Mouse (Mus musculus): ENCODE data around the gene Mrpl42.

Gene Mrpl42

GRCm38 (mm10) chr10:95458050-95458806, 43.5 kb downstream of the Mrpl42 start:
- no peak for DNase-seq (ENCODE audit: low spot score in 2 of 2)

DNA sequence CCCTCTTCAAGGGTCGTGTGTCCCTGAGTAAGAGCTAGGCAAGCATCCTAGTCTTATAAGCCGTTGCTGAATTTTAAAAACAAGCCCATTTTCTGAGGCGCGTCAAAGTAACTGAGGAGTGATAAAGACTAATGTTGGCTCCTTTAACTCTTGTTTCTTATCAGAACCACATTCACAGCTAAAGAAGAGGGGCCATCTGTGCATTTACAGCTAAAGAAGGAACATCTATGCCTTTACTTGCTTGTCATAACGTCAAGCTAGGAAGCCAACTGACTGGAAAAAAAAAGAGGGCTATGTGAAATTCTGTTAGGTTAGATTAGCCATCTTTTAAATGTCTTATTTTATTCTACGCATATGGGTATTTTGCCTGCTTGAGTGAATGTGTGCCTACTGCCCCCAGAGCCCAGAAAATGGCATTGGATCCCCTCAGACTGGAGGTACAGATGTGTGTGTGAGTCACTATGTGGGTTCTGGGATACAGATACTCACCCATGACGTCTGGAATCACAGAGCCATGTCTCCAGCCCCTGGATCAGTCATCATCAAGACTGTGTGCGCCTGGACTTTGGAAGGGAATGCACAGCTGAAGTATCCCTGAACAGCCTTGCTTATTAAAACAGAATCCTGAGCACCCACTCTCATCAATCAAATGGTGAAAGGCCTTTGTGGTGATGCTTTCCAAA, 44.2 kb downstream of the Mrpl42 start:
- DNase-seq (ENCODE audit: low spot score in 2 of 2) = no peak

- no peak for DNase-seq (ENCODE audit: low spot score in 2 of 2)
Measured at GRCm38 (mm10) chr10:95456103-95456502, 45.6 kb downstream of the Mrpl42 start.

DNA sequence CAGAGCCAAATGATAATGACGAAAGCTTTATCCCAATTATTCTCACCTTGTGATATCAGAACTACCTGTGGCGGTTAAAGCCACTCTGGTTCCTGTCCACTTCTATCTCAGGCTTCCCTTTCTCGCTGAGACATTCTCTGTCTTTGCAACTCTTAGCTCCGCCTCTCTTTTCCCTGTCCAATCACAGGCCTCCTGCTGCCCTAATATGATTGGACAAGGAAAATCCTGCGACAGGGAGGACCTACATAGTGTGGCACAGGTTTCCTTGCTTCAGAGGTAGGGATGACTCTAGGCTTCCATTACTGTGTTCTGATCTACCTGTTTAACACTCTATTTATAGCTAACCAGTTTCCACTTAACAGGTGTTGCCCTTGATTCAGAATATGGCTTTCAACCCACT, 48.5 kb downstream of the Mrpl42 start:
- DNase-seq (ENCODE audit: low spot score in 2 of 2) = no peak

- DNase-seq (ENCODE audit: low spot score in 2 of 2) = no peak
Measured at GRCm38 (mm10) chr10:95449033-95449432, 52.7 kb downstream of the Mrpl42 start.

GRCm38 (mm10) chr10:95447954-95448353, 53.8 kb downstream of the Mrpl42 start:
- DNase-seq (ENCODE audit: low spot score in 2 of 2) = no peak

DNA sequence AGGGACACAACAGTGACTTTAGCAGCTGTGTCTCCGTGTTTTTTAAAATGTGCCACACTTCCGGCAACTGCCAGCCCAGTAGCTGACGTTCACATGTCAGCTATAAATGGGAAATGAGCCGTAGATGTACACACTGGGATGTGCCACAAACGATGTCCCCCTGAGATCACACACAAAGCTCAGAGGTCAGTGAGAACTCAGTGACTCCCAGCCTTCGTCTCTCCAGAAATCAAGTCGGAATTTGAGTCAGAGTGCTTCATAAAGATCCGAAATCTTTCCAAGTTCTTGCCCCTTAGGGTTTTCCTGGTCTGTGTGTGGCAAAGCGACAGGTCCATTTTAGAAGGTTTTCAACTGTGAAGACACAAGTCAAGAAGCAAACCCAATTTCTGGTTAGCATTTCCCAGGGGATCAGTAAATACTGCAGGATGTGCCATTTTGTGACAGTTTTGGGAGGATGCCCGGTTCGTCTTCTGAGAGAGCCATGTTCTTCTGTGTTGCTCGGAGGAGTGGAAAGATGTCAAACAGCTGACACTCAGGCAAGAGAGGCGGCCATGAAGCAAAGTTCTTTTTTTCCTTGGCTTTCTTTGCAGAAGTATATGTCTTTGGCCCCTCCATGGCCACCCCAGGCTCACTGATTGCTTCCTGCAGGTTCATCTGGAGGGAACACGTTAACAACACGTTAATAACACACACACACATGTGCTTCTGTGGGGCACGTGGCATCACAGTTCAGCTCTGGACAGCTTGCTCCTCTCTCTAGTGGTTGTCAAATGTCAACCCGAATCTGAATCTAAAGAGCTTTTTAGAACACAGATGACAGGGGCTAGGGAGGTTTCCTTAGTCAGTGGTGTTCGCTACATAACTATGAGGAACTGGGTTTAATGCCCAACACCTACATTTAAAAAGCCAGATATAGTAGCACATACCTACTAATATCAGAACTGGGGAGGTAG, 56.4 kb downstream of the Mrpl42 start:
- no peak for DNase-seq (ENCODE audit: low spot score in 2 of 2)

DNA sequence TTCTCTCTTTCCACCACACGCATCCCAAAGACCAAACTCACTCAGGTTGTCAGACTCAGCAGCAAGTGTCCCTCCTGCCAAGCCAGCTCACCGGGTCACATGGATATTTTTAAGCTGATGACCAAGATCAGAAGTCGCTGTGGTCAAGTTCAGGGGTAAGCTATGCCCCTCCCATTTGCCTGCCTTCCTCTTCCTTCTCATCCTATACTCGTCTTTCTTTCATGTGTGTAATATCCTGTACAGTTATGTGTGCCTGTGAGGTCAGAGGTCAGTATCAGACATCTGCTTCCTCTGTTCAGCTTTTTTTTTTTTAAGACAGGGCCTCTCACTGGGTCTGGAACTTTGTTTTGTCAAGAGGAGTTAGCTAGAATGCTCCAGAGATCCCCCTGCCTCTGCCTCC, 59.4 kb downstream of the Mrpl42 start:
- no peak for DNase-seq (ENCODE audit: low spot score in 2 of 2)

- DNase-seq (ENCODE audit: low spot score in 2 of 2) = no peak
Measured at GRCm38 (mm10) chr10:95440566-95440965, 61.2 kb downstream of the Mrpl42 start.

DNA sequence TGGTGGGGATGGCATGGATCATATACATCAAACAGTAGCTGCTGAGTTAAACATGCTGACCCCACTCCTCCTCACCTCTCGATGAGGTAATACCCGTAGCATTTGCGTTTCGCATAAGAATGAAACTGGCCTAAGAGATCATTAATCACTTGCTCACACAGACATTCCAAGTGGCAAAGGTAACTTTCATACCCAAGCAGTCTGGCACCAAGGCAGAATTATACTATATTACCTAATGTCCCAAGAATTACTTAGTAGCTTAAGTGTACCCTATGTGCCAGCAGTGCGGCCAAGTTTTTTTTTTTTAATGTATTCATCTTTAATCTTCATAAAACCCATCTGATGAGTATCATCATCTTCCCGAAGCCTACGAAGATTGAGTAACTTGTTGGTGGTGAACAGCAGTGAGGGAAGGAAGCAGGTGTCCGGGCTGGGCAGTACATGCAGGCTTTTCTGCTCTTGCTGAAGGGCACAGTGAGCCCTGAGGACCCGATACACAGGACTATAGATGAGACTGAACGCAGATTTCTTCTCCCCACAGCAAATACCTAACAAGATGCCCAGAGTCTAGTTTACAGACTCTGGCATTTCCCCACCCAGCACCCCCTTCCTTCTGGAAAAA, 61.9 kb downstream of the Mrpl42 start:
- DNase-seq (ENCODE audit: low spot score in 2 of 2) = no peak

DNA sequence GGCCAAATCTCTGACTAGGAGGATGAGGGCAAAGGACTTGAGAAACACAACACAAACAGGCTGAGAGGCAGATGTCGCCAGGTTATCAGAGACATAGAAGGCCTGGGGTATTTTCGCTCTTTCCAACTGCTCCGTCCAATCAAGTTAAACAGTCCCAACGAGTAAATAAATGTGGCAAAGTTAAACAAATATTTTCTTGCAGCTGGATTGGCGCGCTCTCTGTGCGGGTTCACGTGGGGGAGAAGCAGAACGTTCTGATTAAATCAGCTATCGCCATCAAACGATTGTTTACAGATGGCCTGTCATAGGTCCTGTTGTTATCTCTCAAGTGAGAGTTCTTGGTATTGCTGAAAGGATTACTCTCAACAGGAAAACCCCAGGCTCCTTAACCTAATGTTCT, 62.8 kb downstream of the Mrpl42 start:
- no peak for DNase-seq (ENCODE audit: low spot score in 2 of 2)

Measured in frontal cortex, postnatal 14 days (tissue).